Mouse (Mus musculus): ENCODE data around the gene Prr3. TPM values are rescaled to one million over a fixed set of nuclear protein-coding genes. Genes with fewer than 3 reads are reported as not detected.
"Not testable (repeated sequence)": the region's sequence is repeated elsewhere in the genome, so short reads cannot be mapped to it uniquely, and the experiment has no call there.

Prr3 gene
- total RNA-seq, 2 experiments from 2014 or later: 64.3 to 66.3 TPM

GRCm38 (mm10) chr17:35963279-35963678 is 16.8 kb downstream of the Prr3 start:
- intact Hi-C loops (cut with DNase I): loop anchor here (5.0 kb wide), 1 partner anchor 36 kb away; no protein-coding TSS in a partner anchor
- no peak for DNase-seq (ENCODE audit: extremely low spot score in 1 of 2, low spot score in 2 of 2)

- no peak for DNase-seq (ENCODE audit: extremely low spot score in 1 of 2, low spot score in 2 of 2)
- intact Hi-C loops (cut with DNase I): no loop called here
Observed at GRCm38 (mm10) chr17:35958533-35959223, 21.4 kb downstream of the Prr3 start.

GRCm38 (mm10) chr17:35954665-35955064 is 25.4 kb downstream of the Prr3 start:
- DNase-seq (ENCODE audit: extremely low spot score in 1 of 2, low spot score in 2 of 2): no peak
- intact Hi-C loops (cut with DNase I): no loop called here

- intact Hi-C loops (cut with DNase I); DNase-seq (ENCODE audit: extremely low spot score in 1 of 2, low spot score in 2 of 2): not testable (repeated sequence)
Observed at GRCm38 (mm10) chr17:35952559-35952958, 27.5 kb downstream of the Prr3 start.

- intact Hi-C loops (cut with DNase I): not testable (repeated sequence)
Observed at GRCm38 (mm10) chr17:35950946-35951345, 29.1 kb downstream of the Prr3 start.

GRCm38 (mm10) chr17:35939941-35940340 is 40.1 kb downstream of the Prr3 start:
- intact Hi-C loops (cut with DNase I): no loop called here
- DNase-seq (ENCODE audit: extremely low spot score in 1 of 2, low spot score in 2 of 2): no peak

More at GRCm38 (mm10) chr17:35950946-35951345, 29.1 kb downstream of the Prr3 start:
- DNase-seq (ENCODE audit: extremely low spot score in 1 of 2, low spot score in 2 of 2): not testable (repeated sequence)

GRCm38 (mm10) chr17:35939108-35939507 is 40.9 kb downstream of the Prr3 start:
- no peak for DNase-seq (ENCODE audit: extremely low spot score in 1 of 2, low spot score in 2 of 2)
- intact Hi-C loops (cut with DNase I): no loop called here

- no peak for DNase-seq (ENCODE audit: extremely low spot score in 1 of 2, low spot score in 2 of 2)
- intact Hi-C loops (cut with DNase I): no loop called here
Observed at GRCm38 (mm10) chr17:35937700-35938348, 42.2 kb downstream of the Prr3 start.

GRCm38 (mm10) chr17:35935763-35936162 is 44.3 kb downstream of the Prr3 start:
- DNase-seq (ENCODE audit: extremely low spot score in 1 of 2, low spot score in 2 of 2); intact Hi-C loops (cut with DNase I): not testable (repeated sequence)

- intact Hi-C loops (cut with DNase I): no loop called here
Observed at GRCm38 (mm10) chr17:35932608-35933007, 47.4 kb downstream of the Prr3 start.

GRCm38 (mm10) chr17:35930627-35931026 is 49.4 kb downstream of the Prr3 start:
- DNase-seq (ENCODE audit: extremely low spot score in 1 of 2, low spot score in 2 of 2): no peak
- intact Hi-C loops (cut with DNase I): no loop called here

More at GRCm38 (mm10) chr17:35932608-35933007, 47.4 kb downstream of the Prr3 start:
- no peak for DNase-seq (ENCODE audit: extremely low spot score in 1 of 2, low spot score in 2 of 2)

- DNase-seq (ENCODE audit: extremely low spot score in 1 of 2, low spot score in 2 of 2): no peak
- intact Hi-C loops (cut with DNase I): loop anchor here (5.0 kb wide), 1 partner anchor 33 kb away; no protein-coding TSS in a partner anchor
Observed at GRCm38 (mm10) chr17:35929534-35929933, 50.5 kb downstream of the Prr3 start.

- intact Hi-C loops (cut with DNase I): loop anchor here (5.0 kb wide), 1 partner anchor 35 kb away; no protein-coding TSS in a partner anchor
- DNase-seq (ENCODE audit: extremely low spot score in 1 of 2, low spot score in 2 of 2): no peak
Observed at GRCm38 (mm10) chr17:35927471-35927870, 52.6 kb downstream of the Prr3 start.

GRCm38 (mm10) chr17:35923281-35923680 is 56.8 kb downstream of the Prr3 start:
- no peak for DNase-seq (ENCODE audit: extremely low spot score in 1 of 2, low spot score in 2 of 2)
- intact Hi-C loops (cut with DNase I): no loop called here

GRCm38 (mm10) chr17:35922566-35922965 is 57.5 kb downstream of the Prr3 start:
- intact Hi-C loops (cut with DNase I): no loop called here
- no peak for DNase-seq (ENCODE audit: extremely low spot score in 1 of 2, low spot score in 2 of 2)

Small RNA genes within 50 kb of the gene (microRNA-seq; reads per million reads assigned to microRNA genes)
- gene Mir877: 619 reads per million, percentile 73 among the genes with 10 or more reads in this experiment

Other genes starting within 250 kb of the Prr3 start
- gene Ier3, start 158.6 kb downstream of the Prr3 start, total RNA-seq (2021): 1 to 10 TPM; 5.4 to 5.8 TPM
- gene Flot1, start 157.0 kb downstream of the Prr3 start, total RNA-seq (2021): 100 to 1,000 TPM; 171 to 178 TPM
- gene Tubb5, start 141.9 kb downstream of the Prr3 start, total RNA-seq (2021): 1,000 to 10,000 TPM; 1,429 to 1,573 TPM
- 10 to 100 TPM; 12.5 to 19.1 TPM for gene Mdc1, start 138.7 kb downstream of the Prr3 start, total RNA-seq (2021)
- gene Nrm, start 118.9 kb downstream of the Prr3 start, total RNA-seq (2021): 10 to 100 TPM in 1 of 2 experiments, 1 to 10 TPM in 1; 6.0 to 11.8 TPM
- 10 to 100 TPM; 20.6 to 23.6 TPM for gene Ppp1r18, start 114.6 kb downstream of the Prr3 start, total RNA-seq (2021)
- 10 to 100 TPM; 29.1 to 31.0 TPM for gene Dhx16, start 100.4 kb downstream of the Prr3 start, total RNA-seq (2021)
- 10 to 100 TPM; 61.5 to 72.4 TPM for gene 2310061I04Rik, start 82.8 kb downstream of the Prr3 start, total RNA-seq (2021)
- gene Atat1, start 70.2 kb downstream of the Prr3 start, total RNA-seq (2021): 100 to 1,000 TPM; 105 to 111 TPM
- 10 to 100 TPM; 50.4 to 52.0 TPM for gene Mrps18b, start 63.8 kb downstream of the Prr3 start, total RNA-seq (2021)
- 10 to 100 TPM; 57.2 to 66.5 TPM for gene Ppp1r10, start 63.8 kb downstream of the Prr3 start, total RNA-seq (2021)
- 10 to 100 TPM; 73.5 to 78.0 TPM for gene Abcf1, start 10.5 kb downstream of the Prr3 start, total RNA-seq (2021)
- gene Gnl1, start 385 bp downstream of the Prr3 start, total RNA-seq (2021): 100 to 1,000 TPM; 133 to 141 TPM
- gene H2-T24, start 40.3 kb upstream of the Prr3 start, total RNA-seq (2021): under 1 TPM; 0.49 to 0.57 TPM
- gene H2-T23, start 52.6 kb upstream of the Prr3 start, total RNA-seq (2021): 1 to 10 TPM; 2.3 to 2.7 TPM
- 1 to 10 TPM; 5.7 to 6.1 TPM for gene H2-T22, start 62.5 kb upstream of the Prr3 start, total RNA-seq (2021)
- gene Gm6034, start 62.7 kb upstream of the Prr3 start, total RNA-seq (2021): not detected
- not detected for gene Gm11127, start 78.1 kb upstream of the Prr3 start, total RNA-seq (2021)
- gene Gm19684, start 141.4 kb upstream of the Prr3 start, total RNA-seq (2021): not detected
- gene Gm7030, start 149.2 kb upstream of the Prr3 start, total RNA-seq (2021): not detected
- not detected for gene Gm8909, start 188.3 kb upstream of the Prr3 start, total RNA-seq (2021)
- not detected for gene H2-T3, start 210.1 kb upstream of the Prr3 start, total RNA-seq (2021)

Measured in left cerebral cortex, postnatal 10 days (tissue).